Mouse (Mus musculus) liver, embryonic 14.5 days (tissue): ENCODE measurements around the gene Fam189b.

Experiments used
- CTCF ChIP-seq: IDR thresholded peaks from 2 replicates; pipeline ENCODE4 v1.5.1; 2016; ENCODE audit warnings: antibody characterized with exemption, low read depth, control low read depth
- EP300 ChIP-seq: IDR thresholded peaks from 2 replicates; pipeline ENCODE4 v1.6.1; 2016; ENCODE audit warnings: antibody characterized with exemption, low read depth

GRCm38 (mm10) chr3:89225321-89225815 is 42.4 kb downstream of the Fam189b start:
- no peak for TF ChIP-seq CTCF
- TF ChIP-seq EP300: no peak
